In the genomic region with DNA sequence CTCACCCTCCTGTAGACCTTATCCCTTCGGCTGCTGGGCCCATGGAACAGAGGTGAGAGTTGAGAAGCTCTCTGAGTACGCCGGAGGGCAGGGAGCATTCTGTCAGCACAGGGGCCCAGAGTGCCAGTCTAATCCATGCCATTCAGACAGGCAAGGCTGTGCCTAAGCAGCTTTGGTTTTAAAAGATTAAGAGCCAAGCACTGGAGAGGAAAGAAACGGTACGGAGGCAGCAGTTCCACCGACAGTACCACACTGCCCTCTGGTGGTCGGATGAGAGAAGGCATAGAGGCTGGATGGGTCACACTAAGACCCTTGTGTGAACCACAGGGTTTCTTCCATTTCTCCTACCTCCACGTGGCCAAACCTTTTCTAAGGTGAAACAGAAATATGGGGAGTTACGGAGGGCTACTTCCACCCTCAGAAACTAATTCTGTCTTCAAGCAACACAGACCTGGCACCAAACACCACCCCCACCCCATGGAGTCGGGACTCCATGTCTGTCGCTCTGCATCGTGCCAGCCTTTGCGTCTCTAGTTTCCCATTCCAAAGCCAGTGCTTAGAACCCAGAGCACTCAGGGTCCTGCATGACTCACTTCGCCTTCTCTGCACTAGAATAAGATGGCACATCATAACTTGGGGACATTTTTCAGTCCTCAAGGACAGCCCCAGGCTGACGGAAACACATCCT, we compare ENCODE assay signal across 9 mouse cellular contexts.
DNase-seq lines count a peak whose midpoint lies in the region; ATAC-seq and TF ChIP-seq lines count a peak whose summit lies in the region.
"Had no signal": no experiment of that assay in that cellular context is flagged by ENCODE, and none has a peak within 500 bp of the region (broad histone marks: within the 10 kb centered on the region; RNA-seq: fewer than 3 reads in every experiment).

No protein-coding gene starts in this region.

- peak; percentile 81 for ATAC-seq in forebrain, embryonic 16.5 days
- peak; percentile 66 for ATAC-seq in lung, embryonic 14.5 days (ENCODE audit: insufficient read depth)

- no peak overlapping the region for H3K9ac ChIP-seq in MEL (ENCODE audit: control insufficient read depth, low read depth, low read length, poor library complexity, severe bottlenecking)
- H3K9ac ChIP-seq in forebrain, embryonic 16.5 days (replicated peaks; ENCODE audit: low read depth, low read length) = no peak overlapping the region; the same call in 1 of the 2 replicates
- no peak overlapping the region for H3K9ac ChIP-seq in lung, embryonic 14.5 days

- peak; percentile 37 for DNase-seq in MEL (ENCODE audit: low read depth, low spot score)
- peak; percentile 91 to 95 for DNase-seq in cerebellum, adult 18-20 months
- peak; percentile 55 for DNase-seq in heart, postnatal 25 days (ENCODE audit: low spot score)
- peak; percentile 91 for DNase-seq in layer of hippocampus, adult 11-12 months (ENCODE audit: low spot score)
- DNase-seq in lung, embryonic 14.5 days = peak; percentile 96
- DNase-seq in ovary, postnatal 36 days (ENCODE audit: low spot score) = peak; percentile 85
- DNase-seq in thymus, postnatal 10 days (ENCODE audit: low spot score in 2 of 2) = peak; percentile 26 to 75

- 34% methylated on average over 15 of the region's 15 CpGs for WGBS in forebrain, embryonic 16.5 days
- 36% methylated on average over 15 of the region's 15 CpGs for WGBS in lung, embryonic 14.5 days

- no peaks in the 10 kb centered on the region for H3K27me3 ChIP-seq in MEL (ENCODE audit: control insufficient read depth in 1 of 2, insufficient read depth in 2 of 2, low read length in 2 of 2)
- no peaks in the 10 kb centered on the region for H3K27me3 ChIP-seq in forebrain, embryonic 16.5 days (replicated peaks; ENCODE audit: control insufficient read depth, insufficient read depth, low read length)
- H3K27me3 ChIP-seq in lung, embryonic 14.5 days (ENCODE audit: insufficient read depth, low read length) = no peaks in the 10 kb centered on the region

- H3K4me3 ChIP-seq in MEL (ENCODE audit: control insufficient read depth in 1 of 2, insufficient read depth in 1 of 2, low read depth in 2 of 2, low read length in 2 of 2) = no peak overlapping the region
- H3K4me3 ChIP-seq in forebrain, embryonic 16.5 days (replicated peaks; ENCODE audit: low read length) = no peak overlapping the region
- no peak overlapping the region for H3K4me3 ChIP-seq in lung, embryonic 14.5 days (ENCODE audit: low read depth, low read length)
- H3K4me3 ChIP-seq: myocyte had no signal

- intact Hi-C loops in heart, postnatal 25 days (cut with DNase I) = loop anchor here (1.0 to 5.0 kb wide), 4 partner anchors 208 to 1109 kb away; no protein-coding TSS in a partner anchor

- H3K27ac ChIP-seq in MEL (ENCODE audit: control insufficient read depth, low read depth, low read length) = no peak overlapping the region
- H3K27ac ChIP-seq in forebrain, embryonic 16.5 days (ENCODE audit: low read length) = no peak overlapping the region
- no peak overlapping the region for H3K27ac ChIP-seq in lung, embryonic 14.5 days (ENCODE audit: low read depth)

- H3K4me1 ChIP-seq in MEL (ENCODE audit: control insufficient read depth in 1 of 2, insufficient read depth in 2 of 2, low read length in 2 of 2) = no peaks in the 10 kb centered on the region
- H3K4me1 ChIP-seq in forebrain, embryonic 16.5 days (replicated peaks; ENCODE audit: control insufficient read depth, insufficient read depth, low read length) = peaks cover 11% of the 10 kb centered on the region
- peaks cover 11% of the 10 kb centered on the region; the same call in 1 of the 2 replicates for H3K4me1 ChIP-seq in lung, embryonic 14.5 days (ENCODE audit: insufficient read depth)

- H3K36me3 ChIP-seq in MEL (ENCODE audit: control insufficient read depth in 1 of 2, insufficient read depth in 2 of 2, low read length in 2 of 2) = no peaks in the 10 kb centered on the region
- no peaks in the 10 kb centered on the region for H3K36me3 ChIP-seq in forebrain, embryonic 16.5 days (ENCODE audit: control insufficient read depth, insufficient read depth)
- H3K36me3 ChIP-seq in lung, embryonic 14.5 days (ENCODE audit: insufficient read depth) = no peaks in the 10 kb centered on the region

- peak; percentile 74 to 91 (median 87) for TF ChIP-seq CTCF in MEL (IDR thresholded peaks at IDR 0.05 in 2 of 3, conservative IDR thresholded peaks at IDR 0.05 in 1 of 3; ENCODE audit: control insufficient read depth in 1 of 3, insufficient read depth in 1 of 3, low read depth in 2 of 3, low read length in 3 of 3, poor library complexity in 1 of 3, severe bottlenecking in 1 of 3)
- peak; percentile 99 for TF ChIP-seq CTCF in lung, embryonic 14.5 days (IDR thresholded peaks at IDR 0.05; ENCODE audit: low read depth)

- peak; percentile 79 for TF ChIP-seq RAD21 in MEL (IDR thresholded peaks at IDR 0.05; ENCODE audit: low read depth, low read length)

- H3K79me2 ChIP-seq in MEL (ENCODE audit: control insufficient read depth, insufficient read depth, low read length, poor library complexity) = no peaks in the 10 kb centered on the region

- 0 out of 2 replicates have a peak overlapping the region, but pooled peaks have one; percentile 3 for H3K4me2 ChIP-seq in forebrain, embryonic 16.5 days (ENCODE audit: low read length)
- no peak overlapping the region for H3K4me2 ChIP-seq in lung, embryonic 14.5 days

- no peaks in the 10 kb centered on the region for H3K9me3 ChIP-seq in MEL (replicated peaks; ENCODE audit: insufficient read depth, low read length)
- H3K9me3 ChIP-seq in forebrain, embryonic 16.5 days (ENCODE audit: control insufficient read depth, low read length) = no peaks in the 10 kb centered on the region
- H3K9me3 ChIP-seq in lung, embryonic 14.5 days (ENCODE audit: low read depth, low read length) = no peaks in the 10 kb centered on the region

- no peak for TF ChIP-seq POLR2A in MEL (IDR thresholded peaks at IDR 0.05; ENCODE audit: control insufficient read depth in 1 of 2, insufficient read depth in 1 of 2, low read depth in 1 of 2, low read length in 2 of 2, poor library complexity in 1 of 2)

- no peak for TF ChIP-seq EP300 in MEL (IDR thresholded peaks at IDR 0.05; ENCODE audit: low read depth in 1 of 2, low read length in 2 of 2)

TF ChIP-seq in MEL, 35 proteins besides CTCF, POLR2A, EP300 and RAD21:
- TF ChIP-seq POLR2AphosphoS2 (IDR thresholded peaks at IDR 0.05; ENCODE audit: low read length) (no peak), SMC3 (IDR thresholded peaks at IDR 0.05; ENCODE audit: low read depth, low read length) (peak; percentile 76), ZC3H11A (IDR thresholded peaks at IDR 0.05; ENCODE audit: low read depth, low read length) (peak; percentile 49; the same call in 1 of the 2 replicates)

Comparison
In these comparisons a context has a peak if more than half of its experiments do, and no peak if none do; other contexts are left out.
1. DNase-seq: peak in every context shown above with its lines; median percentile 96 in lung, embryonic 14.5 days; 93 in cerebellum, adult 18-20 months; 91 in layer of hippocampus, adult 11-12 months; 85 in ovary, postnatal 36 days; 55 in heart, postnatal 25 days; 50 in thymus, postnatal 10 days; 37 in MEL.